Mouse (Mus musculus): ENCODE data around the gene Olfr656. TPM values are rescaled to one million over a fixed set of nuclear protein-coding genes. Genes with fewer than 3 reads are reported as not detected.

Olfr656 gene
- polyA plus RNA-seq, 1 experiment from 2014 or later, result 0.04 TPM

GRCm38 (mm10) chr7:104646841-104647482 lies 33.2 kb downstream of the Olfr656 start, which contains the start of gene Olfr658:
Gene Olfr658 (minus strand): TSS chr7:104647305.
- 27% methylated on average over 21 of the region's 22 CpGs for WGBS
- no peaks in the 10 kb centered on the region for H3K36me3 ChIP-seq (replicated peaks; ENCODE audit: control insufficient read depth, insufficient read depth)
- no peaks in the 10 kb centered on the region for H3K4me1 ChIP-seq (replicated peaks; ENCODE audit: control insufficient read depth, insufficient read depth, low read length)
- no peaks in the 10 kb centered on the region for H3K27me3 ChIP-seq (ENCODE audit: control insufficient read depth, insufficient read depth, low read length)
- peak within 1 kb of the TSS; percentile 29 for H3K4me3 ChIP-seq (replicated peaks; ENCODE audit: low read length)
- H3K4me2 ChIP-seq (replicated peaks), result peak within 1 kb of the TSS; percentile 48
- H3K9me3 ChIP-seq (ENCODE audit: control insufficient read depth, low read length), result no peaks in the 10 kb centered on the region
- ATAC-seq (ENCODE audit: low FRiP score) (peak; percentile 89), DNase-seq (ENCODE audit: low spot score) (peak; percentile 43)
- no peak within 1 kb of the TSS; the same call in 1 of the 2 replicates for H3K9ac ChIP-seq
- H3K27ac ChIP-seq, result no peak within 1 kb of the TSS

DNA sequence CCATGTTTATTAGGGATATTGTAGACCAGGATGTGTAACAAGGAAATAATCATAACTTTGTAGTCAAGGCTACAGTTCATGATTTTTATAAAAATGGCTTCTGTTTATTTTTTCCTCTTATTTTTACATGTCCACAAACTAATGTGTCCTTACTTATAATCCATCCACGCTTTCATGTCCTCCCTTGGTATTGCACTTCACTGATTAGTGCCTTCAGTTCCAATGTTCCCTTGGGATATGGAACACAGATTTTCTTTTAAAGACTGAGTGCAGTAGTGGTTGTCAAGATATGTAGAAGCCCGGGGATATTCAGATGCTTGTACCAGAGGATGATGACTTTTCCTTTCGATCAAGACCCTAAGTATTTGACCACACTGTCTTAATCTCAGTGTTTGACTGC lies 52.7 kb downstream of the Olfr656 start, which contains the start of gene Olfr659:
Gene Olfr659 (plus strand): TSS at position 301 of the 400 bp plus-strand sequence.
- Histone ChIP-seq H3K9me3 (ENCODE audit: control insufficient read depth, low read length) (no peaks in the 10 kb centered on the region), H3K27ac (no peak within 1 kb of the TSS), H3K4me3 (replicated peaks; ENCODE audit: low read length) (no peak within 1 kb of the TSS), H3K9ac (no peak within 1 kb of the TSS), H3K36me3 (replicated peaks; ENCODE audit: control insufficient read depth, insufficient read depth) (no peaks in the 10 kb centered on the region), H3K4me2 (replicated peaks) (no peak within 1 kb of the TSS), H3K4me1 (replicated peaks; ENCODE audit: control insufficient read depth, insufficient read depth, low read length) (no peaks in the 10 kb centered on the region), H3K27me3 (ENCODE audit: control insufficient read depth, insufficient read depth, low read length) (no peaks in the 10 kb centered on the region)
- ATAC-seq (ENCODE audit: low FRiP score) (no peak), DNase-seq (ENCODE audit: low spot score) (no peak)
- 91% methylated on average over 3 of the region's 3 CpGs for WGBS

Other genes starting within 250 kb of the Olfr656 start
- not detected in 2 replicates for gene Trim30b, start 244.1 kb upstream of the Olfr656 start, polyA plus RNA-seq (2014; fragmentation: Nextera tagmentation; extraction: Ambion mirVana)
- gene Trim30c, start 213.1 kb upstream of the Olfr656 start, polyA plus RNA-seq (2014; fragmentation: Nextera tagmentation; extraction: Ambion mirVana), result 0.11 TPM in 1 of 2 replicates, not detected in the other
- gene Trim30a, start 148.8 kb upstream of the Olfr656 start, polyA plus RNA-seq (2014; fragmentation: Nextera tagmentation; extraction: Ambion mirVana), result 0.43 and 0.83 TPM in 2 replicates
- 0.19 and 0.70 TPM in 2 replicates for gene Trim30d, start 106.1 kb upstream of the Olfr656 start, polyA plus RNA-seq (2014; fragmentation: Nextera tagmentation; extraction: Ambion mirVana)
- not detected in 2 replicates for gene Olfr651, start 63.8 kb upstream of the Olfr656 start, polyA plus RNA-seq (2014; fragmentation: Nextera tagmentation; extraction: Ambion mirVana)
- gene Olfr652, start 53.1 kb upstream of the Olfr656 start, polyA plus RNA-seq (2014; fragmentation: Nextera tagmentation; extraction: Ambion mirVana), result 0.04 and 0.07 TPM in 2 replicates
- 0.05 TPM in 1 of 2 replicates, not detected in the other for gene Olfr653, start 36.6 kb upstream of the Olfr656 start, polyA plus RNA-seq (2014; fragmentation: Nextera tagmentation; extraction: Ambion mirVana)
- not detected in 2 replicates for gene Olfr654, start 26.9 kb upstream of the Olfr656 start, polyA plus RNA-seq (2014; fragmentation: Nextera tagmentation; extraction: Ambion mirVana)
- 0.09 TPM in 1 of 2 replicates, not detected in the other for gene Olfr655, start 12.2 kb upstream of the Olfr656 start, polyA plus RNA-seq (2014; fragmentation: Nextera tagmentation; extraction: Ambion mirVana)
- gene Olfr657, start 10.8 kb downstream of the Olfr656 start, polyA plus RNA-seq (2014; fragmentation: Nextera tagmentation; extraction: Ambion mirVana), result not detected in 2 replicates
- gene Olfr658, start 33.4 kb downstream of the Olfr656 start, polyA plus RNA-seq (2014; fragmentation: Nextera tagmentation; extraction: Ambion mirVana), result 0.12 and 0.27 TPM in 2 replicates
- not detected in 2 replicates for gene Olfr659, start 52.8 kb downstream of the Olfr656 start, polyA plus RNA-seq (2014; fragmentation: Nextera tagmentation; extraction: Ambion mirVana)
- gene Olfr661, start 72.5 kb downstream of the Olfr656 start, polyA plus RNA-seq (2014; fragmentation: Nextera tagmentation; extraction: Ambion mirVana), result not detected in 2 replicates
- not detected in 2 replicates for gene Usp17le, start 163.5 kb downstream of the Olfr656 start, polyA plus RNA-seq (2014; fragmentation: Nextera tagmentation; extraction: Ambion mirVana)
- gene Usp17lb, start 228.6 kb downstream of the Olfr656 start, polyA plus RNA-seq (2014; fragmentation: Nextera tagmentation; extraction: Ambion mirVana), result not detected in 2 replicates
- not detected in 2 replicates for gene Usp17la, start 243.1 kb downstream of the Olfr656 start, polyA plus RNA-seq (2014; fragmentation: Nextera tagmentation; extraction: Ambion mirVana)